ENCODE assay signal across 8 mouse cellular contexts in genomic region chr1:58029636-58030117, GRCm38 (mm10). TPM values are rescaled to one million over a fixed set of nuclear protein-coding genes. Genes with fewer than 3 reads are reported as not detected.
A peak's percentile ranks its signal among the peaks of the same experiment; 100 is the strongest.
DNase-seq lines count a peak whose midpoint lies in the region; ATAC-seq lines count a peak whose summit lies in the region.

Gene Aox1, plus strand, starts transcription at chr1:58029931.

- H3K9me3 ChIP-seq in hindbrain, embryonic 10.5 days, result no peaks in the 10 kb centered on the region

- H3K27me3 ChIP-seq in hindbrain, embryonic 10.5 days (ENCODE audit: insufficient read depth, poor library complexity, severe bottlenecking), result no peaks in the 10 kb centered on the region

- ATAC-seq in frontal cortex, adult (ENCODE audit: low TSS enrichment), result peak; percentile 79

- no peak for DNase-seq in frontal cortex, postnatal 25 days (ENCODE audit: low spot score in 2 of 2)
- DNase-seq in cerebellum, adult 9-11 months, result peak; percentile 67
- peak; percentile 41 for DNase-seq in forelimb bud, embryonic 11.5 days (ENCODE audit: low read depth, low spot score)
- peak; percentile 39 for DNase-seq in hindbrain, embryonic 10.5 days (ENCODE audit: low spot score)
- peak; percentile 11 for DNase-seq in layer of hippocampus, adult 9-10 months (ENCODE audit: low spot score)
- DNase-seq in lung, postnatal 10 days, result peak; percentile 80
- peak; percentile 24 for DNase-seq in retina, embryonic 14.5 days (ENCODE audit: low spot score)

- peak within 1 kb of the TSS; percentile 39 for H3K4me3 ChIP-seq in hindbrain, embryonic 10.5 days

- no peak within 1 kb of the TSS for H3K27ac ChIP-seq in hindbrain, embryonic 10.5 days

- WGBS in hindbrain, embryonic 10.5 days, result 17% methylated on average over 12 of the region's 12 CpGs

- H3K4me1 ChIP-seq in hindbrain, embryonic 10.5 days (replicated peaks), result peaks cover 22% of the 10 kb centered on the region

- peaks cover 12% of the 10 kb centered on the region for H3K36me3 ChIP-seq in hindbrain, embryonic 10.5 days

RNA-seq across cellular contexts. Expression of gene Aox1, which starts in this region (rescaled TPM):
- polyA plus RNA-seq in hindbrain, embryonic 10.5 days (2016; fragmentation: Nextera tagmentation; extraction: Ambion mirVana), result 0.03 and 0.25 TPM in 2 replicates

Comparison
In these comparisons a context has a peak if more than half of its experiments do, and no peak if none do; other contexts are left out.
1. Peak in DNase-seq and H3K4me3 ChIP-seq in hindbrain, embryonic 10.5 days; RNA of the gene not detected or under 1 TPM.
2. DNase-seq: peak in cerebellum, adult 9-11 months (single experiment), forelimb bud, embryonic 11.5 days (single experiment), layer of hippocampus, adult 9-10 months (single experiment), lung, postnatal 10 days (single experiment) and retina, embryonic 14.5 days (single experiment); none in frontal cortex, postnatal 25 days (0 of 2).